Mouse (Mus musculus) gastrocnemius, adult 8-10 months (tissue): Measurements from ENCODE around the gene Astn2. TPM values are rescaled to one million over a fixed set of nuclear protein-coding genes. Genes with fewer than 3 reads are reported as not detected.

Source experiments
- DNase-seq, 2 experiments: peaks; one replicate each; pipeline ENCODE4 v3.0.0; 2022; ENCODE audit warnings: low spot score in 2 of 2
- total RNA-seq, 4 experiments: library from RNA; stranded (reverse); gene quantifications; 2 replicates each; pipeline ENCODE4 v1.2.4; 2022

Gene Astn2
- total RNA-seq, 4 experiments from 2014 or later = 0.64 to 0.82 (median 0.74) TPM

GRCm38 (mm10) chr4:65874236-65874781 is 530.1 kb downstream of the Astn2 start:
- no peak for DNase-seq

- no peak for DNase-seq
These were observed 539.9 kb downstream of the Astn2 start for GRCm38 (mm10) chr4:65864551-65864950.

- no peak for DNase-seq
These were observed 561.2 kb downstream of the Astn2 start for GRCm38 (mm10) chr4:65843191-65843590.

DNA sequence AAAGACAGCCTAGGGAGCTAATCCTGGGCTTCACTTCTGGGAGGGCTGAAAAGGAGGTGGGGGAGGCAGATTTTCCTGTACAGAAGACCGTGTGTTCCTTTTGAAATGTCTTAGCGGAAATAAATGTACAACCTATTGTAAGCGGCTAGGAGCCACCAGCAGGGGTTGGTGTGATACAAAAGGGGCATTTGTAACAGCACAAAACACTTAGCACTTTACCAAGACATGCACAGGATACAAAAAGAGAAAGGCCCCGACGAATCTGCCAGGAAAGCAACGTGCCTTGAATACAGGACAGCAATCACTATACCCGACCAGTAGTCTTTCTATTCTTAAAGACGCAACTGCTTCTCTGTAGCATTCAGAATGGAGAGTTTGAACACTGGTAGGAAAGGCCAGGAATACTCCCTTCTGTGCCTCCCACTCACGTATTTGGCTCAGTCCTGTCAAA is 564.8 kb downstream of the Astn2 start:
- DNase-seq = no peak

GRCm38 (mm10) chr4:65838781-65839180 is 565.6 kb downstream of the Astn2 start:
- DNase-seq = no peak

DNA sequence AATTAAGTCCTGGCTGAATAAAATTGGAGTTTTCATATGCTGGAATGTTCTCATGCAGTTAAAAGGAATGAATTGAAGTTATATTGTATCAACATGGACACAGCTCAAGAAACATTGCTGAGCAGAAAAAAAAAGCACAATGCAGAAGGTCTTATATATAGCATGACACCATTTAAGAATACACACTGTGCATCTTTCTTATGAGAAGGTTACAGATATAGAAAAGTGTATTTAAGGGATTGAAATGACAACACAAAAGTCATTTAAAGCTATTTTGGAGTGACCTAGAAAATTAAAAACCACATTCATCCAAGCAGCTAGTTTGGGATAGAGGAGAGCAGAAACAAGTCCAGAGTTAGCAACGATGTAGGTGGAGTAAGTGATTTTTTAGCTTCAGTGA is 571.4 kb downstream of the Astn2 start:
- DNase-seq = no peak

DNA sequence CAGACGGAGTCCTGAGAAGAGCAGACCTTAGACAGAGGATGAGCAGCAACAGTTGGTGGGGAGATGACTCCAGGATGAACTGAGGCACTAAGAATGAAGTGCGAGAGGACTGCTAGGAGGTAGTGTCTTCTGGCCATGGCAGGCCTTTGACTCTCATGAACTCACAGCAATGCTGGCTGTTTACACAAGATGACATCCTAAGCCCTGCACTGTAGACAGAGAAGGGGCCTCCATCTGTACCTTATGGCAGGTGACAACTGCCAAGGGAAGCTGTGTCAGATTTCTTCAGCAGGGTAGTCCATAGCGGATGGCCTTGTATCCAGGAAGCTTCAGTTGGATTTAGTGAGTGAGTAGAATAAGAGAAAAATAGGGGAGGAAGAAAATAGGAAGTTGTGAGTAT is 572.5 kb downstream of the Astn2 start:
- no peak for DNase-seq

DNA sequence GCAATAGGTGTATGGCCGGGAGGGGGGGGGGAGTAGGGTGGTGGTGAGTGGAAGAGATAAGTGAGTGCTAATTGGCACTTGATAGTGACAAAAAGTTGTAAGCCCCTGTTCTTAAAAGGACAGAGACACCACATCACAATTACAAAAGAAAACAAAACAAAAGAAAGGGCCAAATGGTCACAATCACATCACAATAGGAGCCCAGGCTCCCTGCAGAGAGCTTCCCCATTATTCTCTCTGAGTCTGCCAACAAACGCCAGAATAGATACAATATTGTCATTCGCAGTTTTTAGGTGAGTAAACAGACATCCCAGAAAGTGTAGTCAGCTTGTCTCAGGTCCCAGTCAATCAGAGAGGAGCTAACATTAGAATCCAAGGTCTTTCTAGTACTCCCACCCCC is 573.9 kb downstream of the Astn2 start:
- no peak for DNase-seq

- no peak for DNase-seq
These were observed 583.3 kb downstream of the Astn2 start for GRCm38 (mm10) chr4:65821070-65821469.

GRCm38 (mm10) chr4:65820236-65820635 is 584.2 kb downstream of the Astn2 start:
- DNase-seq = no peak

GRCm38 (mm10) chr4:65819835-65820234 is 584.6 kb downstream of the Astn2 start:
- DNase-seq = no peak

DNA sequence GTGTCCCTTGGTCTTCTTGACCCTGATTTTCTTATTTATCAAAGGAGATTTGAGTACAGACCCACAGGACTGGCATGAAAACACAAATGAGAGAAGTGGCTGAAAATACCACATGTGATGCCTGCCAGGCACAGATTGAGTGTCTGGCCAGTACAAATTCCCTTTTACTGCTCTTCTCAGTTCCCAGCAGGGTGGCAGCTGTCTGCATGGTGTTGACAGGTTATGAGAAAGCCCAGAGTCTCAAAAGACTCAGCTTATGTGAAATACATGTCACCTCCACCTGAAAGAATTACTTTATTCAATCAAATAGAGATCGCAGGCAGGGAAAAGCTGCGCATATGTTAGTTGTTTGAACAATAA is 590.3 kb downstream of the Astn2 start:
- DNase-seq = peak; percentile 10 to 33

GRCm38 (mm10) chr4:65813500-65814175 is 590.8 kb downstream of the Astn2 start:
- no peak for DNase-seq

- no peak for DNase-seq
These were observed 597.1 kb downstream of the Astn2 start for GRCm38 (mm10) chr4:65807341-65807740.

- DNase-seq = no peak
These were observed 603.2 kb downstream of the Astn2 start for GRCm38 (mm10) chr4:65801204-65801603.

GRCm38 (mm10) chr4:65791051-65791450 is 613.4 kb downstream of the Astn2 start:
- no peak for DNase-seq

DNA sequence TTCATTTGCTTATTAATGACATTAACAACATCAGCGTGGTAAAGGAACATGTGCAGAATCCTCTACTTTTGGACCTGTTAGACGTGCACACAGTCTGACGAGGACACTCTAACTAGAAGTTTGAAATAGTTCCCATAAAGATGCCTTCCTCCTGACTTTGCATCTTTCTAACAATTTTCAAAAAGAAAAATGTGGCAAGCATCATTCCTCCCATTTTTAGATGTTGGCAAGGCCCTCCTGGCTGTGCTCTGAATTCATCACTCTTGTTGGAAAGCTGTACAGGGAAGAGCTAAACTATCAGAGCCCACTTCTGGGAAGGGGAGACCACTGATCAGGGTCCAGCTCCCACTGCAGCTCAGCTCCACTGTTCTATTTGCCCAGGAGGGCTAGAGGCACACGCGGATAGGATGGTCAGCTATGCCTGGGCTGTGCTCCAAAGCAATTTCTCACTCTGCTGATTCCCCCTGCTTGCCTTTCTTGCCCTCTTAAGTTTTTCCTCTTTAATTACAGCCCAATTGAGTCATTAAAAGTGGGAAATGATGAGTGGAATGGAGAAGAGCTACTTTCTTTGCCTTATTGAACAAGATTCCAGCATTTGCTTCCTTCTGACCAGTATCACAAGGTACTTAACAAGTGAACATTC is 630.9 kb downstream of the Astn2 start:
- no peak for DNase-seq

GRCm38 (mm10) chr4:65770952-65771351 is 633.5 kb downstream of the Astn2 start:
- no peak for DNase-seq

GRCm38 (mm10) chr4:65767919-65768318 is 636.5 kb downstream of the Astn2 start:
- DNase-seq = no peak

- DNase-seq = no peak
These were observed 637.0 kb downstream of the Astn2 start for GRCm38 (mm10) chr4:65767431-65767830.

GRCm38 (mm10) chr4:65765312-65765711 is 639.1 kb downstream of the Astn2 start:
- DNase-seq = no peak

GRCm38 (mm10) chr4:65764275-65764674 is 640.1 kb downstream of the Astn2 start:
- no peak for DNase-seq

DNA sequence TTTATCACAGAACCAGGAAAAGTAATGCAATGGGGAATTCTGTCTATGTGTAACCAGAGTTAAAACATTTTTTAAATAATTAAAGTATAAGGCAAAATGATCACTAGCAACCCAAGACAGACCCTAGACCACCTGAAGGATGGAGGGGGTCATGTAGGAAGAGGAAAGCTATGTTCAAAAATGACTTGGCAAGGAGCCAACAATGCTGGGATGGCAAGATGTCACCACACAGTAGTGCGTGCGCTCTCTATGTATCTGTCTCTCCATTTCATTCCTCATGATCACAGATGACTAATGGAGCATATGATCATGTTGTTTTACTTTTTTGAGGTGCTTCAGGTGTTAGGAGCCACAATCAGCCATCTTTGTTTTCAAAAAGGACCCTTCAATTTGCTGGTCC is 640.6 kb downstream of the Astn2 start:
- no peak for DNase-seq
